Mouse (Mus musculus) forebrain, postnatal 0 days (tissue): ENCODE results near the gene Gsta1. TPM values are rescaled to one million over a fixed set of nuclear protein-coding genes. Genes with fewer than 3 reads are reported as not detected.
"Not testable (repeated sequence)": the region's sequence is repeated elsewhere in the genome, so short reads cannot be mapped to it uniquely, and the experiment has no call there.

ENCODE experiments used
- ATAC-seq: fragments of 200-750 bp; cut with Nextera tagmentation; 2 replicates; pipeline ENCODE4 v1.8.0; 2017; ENCODE audit warnings: mild to moderate bottlenecking, moderate library complexity
- DNase-seq: peaks from one replicate; pipeline ENCODE4 v3.0.0-alpha.2; 2015
- H3K27ac ChIP-seq: fragments of 300-500 bp; sonication (generic); 2 replicates; pipeline ENCODE4 v1.5.1; 2014; ENCODE audit warnings: low read depth, mild to moderate bottlenecking, antibody characterized with exemption, low read length, moderate library complexity, mixed read lengths
- H3K27me3 ChIP-seq: fragments of 300-500 bp; sonication (generic); 2 replicates; pipeline ENCODE4 v1.6.1; 2014; ENCODE audit warnings: mild to moderate bottlenecking, low read length, mixed read lengths; ENCODE audit not compliant: insufficient read depth
- H3K36me3 ChIP-seq: fragments of 300-500 bp; sonication (generic); 2 replicates; pipeline ENCODE4 v1.6.1; 2014; ENCODE audit warnings: mild to moderate bottlenecking, moderate library complexity; ENCODE audit not compliant: insufficient read depth
- H3K4me1 ChIP-seq: fragments of 300-500 bp; sonication (generic); 2 replicates; pipeline ENCODE4 v1.6.1; 2014; ENCODE audit warnings: antibody characterized with exemption; ENCODE audit not compliant: insufficient read depth
- H3K4me2 ChIP-seq: fragments of 300-500 bp; sonication (generic); 2 replicates; pipeline ENCODE4 v1.6.1; 2014; ENCODE audit warnings: low read depth, mild to moderate bottlenecking, moderate library complexity
- H3K4me3 ChIP-seq: fragments of 300-500 bp; sonication (generic); 2 replicates; pipeline ENCODE4 v1.5.1; 2014; ENCODE audit warnings: low read depth, low read length, mixed read lengths
- H3K9ac ChIP-seq: fragments of 300-500 bp; sonication (generic); 2 replicates; pipeline ENCODE4 v1.6.1; 2014; ENCODE audit warnings: mild to moderate bottlenecking
- H3K9me3 ChIP-seq: fragments of 300-500 bp; sonication (generic); 2 replicates; pipeline ENCODE4 v1.6.1; 2016; ENCODE audit warnings: low read length
- CTCF ChIP-seq: sonication (generic); IDR thresholded peaks from 2 replicates; pipeline ENCODE4 v1.5.1; 2016; ENCODE audit warnings: antibody characterized with exemption, control low read depth, low read depth
- WGBS: fragments of 180-500 bp; shearing (Covaris S2); extraction: QIAGEN DNeasy Blood & Tissue Kit; methylation state at CpG from one replicate; pipeline ENCODE4 v1.1.7; 2014; 5-methylcytosine and 5-hydroxymethylcytosine counted together
- polyA plus RNA-seq: library from polyadenylated mRNA; unstranded; fragments of >200 nt; fragmentation: Nextera tagmentation; extraction: Ambion mirVana; gene quantifications from 2 replicates; pipeline ENCODE4 v1.2.1, GENCODE M21; 2015
- total RNA-seq: library from RNA; depleted of rRNA; stranded (reverse); fragments of >200 nt; gene quantifications from 2 replicates; pipeline ENCODE4 v1.2.3, GENCODE M21; 2014; rRNA removed

The Gsta1 gene
- total RNA-seq (not detected in 2 replicates), polyA plus RNA-seq (not detected in 2 replicates)

DNA sequence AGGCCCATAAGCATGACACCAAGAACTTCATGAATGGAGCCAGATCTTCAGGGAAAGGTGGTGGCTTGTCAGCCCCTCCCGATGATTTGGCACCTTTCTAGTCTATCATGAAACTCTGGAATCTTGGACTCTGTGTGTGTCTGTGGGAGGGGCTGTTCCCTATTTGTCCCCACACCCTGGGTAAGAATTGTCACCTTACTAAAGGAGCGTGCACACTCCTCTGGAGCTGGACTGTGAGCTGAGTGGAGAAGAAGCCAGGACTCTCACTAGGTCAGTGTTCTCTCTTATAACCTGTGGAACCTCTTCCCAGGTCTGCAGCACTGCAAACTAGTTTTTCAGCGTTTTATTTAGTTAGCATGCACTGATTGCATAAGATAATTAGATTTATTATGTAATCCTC is at the start of gene Gsta1:
Gene Gsta1, plus strand, starts transcription at position 196 of the 400 bp plus-strand sequence.
- not testable (repeated sequence) for H3K4me2 ChIP-seq, H3K9me3 ChIP-seq, H3K4me1 ChIP-seq, H3K27ac ChIP-seq, H3K9ac ChIP-seq, DNase-seq, H3K27me3 ChIP-seq, H3K36me3 ChIP-seq, H3K4me3 ChIP-seq, ATAC-seq
- WGBS: 75% methylated on average over 1 of the region's 3 CpGs

DNA sequence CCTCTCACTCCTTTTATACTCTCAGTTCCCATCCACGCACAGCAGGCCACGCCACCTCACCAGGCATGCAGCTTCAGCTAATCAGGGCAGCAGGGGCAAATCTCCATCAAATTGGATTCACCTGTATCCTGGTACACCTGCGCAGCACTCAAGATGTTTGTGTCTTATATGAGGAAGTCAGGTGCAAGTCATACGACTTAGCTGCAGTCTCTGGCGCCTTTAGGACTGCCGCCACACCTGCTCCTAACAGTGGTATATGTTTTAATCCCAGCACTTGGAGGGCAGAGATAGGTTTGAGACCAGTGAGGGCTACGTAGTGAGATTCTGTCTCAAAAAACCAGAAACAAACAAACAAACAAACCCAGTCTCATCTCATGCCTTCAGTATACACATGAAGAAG is 48.0 kb upstream of the Gsta1 start, which contains the start of gene Gsta4:
Gene Gsta4, plus strand, starts transcription at position 301 of the 400 bp plus-strand sequence.
- ATAC-seq, H3K27me3 ChIP-seq, H3K27ac ChIP-seq, DNase-seq, H3K4me1 ChIP-seq, H3K4me2 ChIP-seq, H3K36me3 ChIP-seq, H3K9ac ChIP-seq, H3K9me3 ChIP-seq, H3K4me3 ChIP-seq: not testable (repeated sequence)
- 97% methylated on average over 4 of the region's 7 CpGs for WGBS

- Histone ChIP-seq H3K27me3 (no peaks in the 10 kb centered on the region), H3K9ac (no peak overlapping the region), H3K4me1 (peaks cover 2% of the 10 kb centered on the region; the same call in 1 of the 2 replicates), H3K27ac (no peak overlapping the region), H3K4me2 (no peak overlapping the region), H3K4me3 (no peak overlapping the region), H3K36me3 (no peaks in the 10 kb centered on the region), H3K9me3 (no peaks in the 10 kb centered on the region)
- no peak for ATAC-seq
- 89% methylated on average over 9 of the region's 9 CpGs for WGBS
- no peak for TF ChIP-seq CTCF
- DNase-seq: no peak
These were observed 44.8 kb upstream of the Gsta1 start for GRCm38 (mm10) chr9:78185686-78186085.

DNA sequence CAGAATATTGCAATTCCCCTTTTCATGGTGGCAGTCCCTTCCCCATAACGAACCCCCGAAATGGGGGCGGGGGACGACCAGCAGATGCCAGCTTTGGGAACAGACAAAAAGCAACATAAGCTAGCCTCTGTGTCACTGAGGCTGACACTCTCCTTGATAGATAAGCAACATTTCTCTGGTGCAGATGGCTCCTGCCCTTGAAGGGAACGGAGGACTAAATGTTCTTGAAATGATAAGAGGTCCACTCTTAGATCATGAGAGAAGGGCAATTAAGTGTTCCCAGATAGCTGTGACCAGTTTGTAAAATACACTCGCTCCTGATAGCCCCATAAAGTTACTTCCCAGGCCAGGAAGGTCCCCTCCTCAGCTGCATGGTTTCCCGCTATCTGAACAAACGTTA is 41.5 kb upstream of the Gsta1 start:
- Histone ChIP-seq H3K4me1 (peaks cover 7% of the 10 kb centered on the region; the same call in 1 of the 2 replicates), H3K9ac (no peak overlapping the region), H3K9me3 (no peaks in the 10 kb centered on the region), H3K4me3 (no peak overlapping the region), H3K27ac (no peak overlapping the region), H3K36me3 (no peaks in the 10 kb centered on the region), H3K27me3 (no peaks in the 10 kb centered on the region), H3K4me2 (no peak overlapping the region)
- DNase-seq (no peak), ATAC-seq (no peak)
- WGBS: 76% methylated on average over 8 of the region's 8 CpGs
- TF ChIP-seq CTCF: no peak

GRCm38 (mm10) chr9:78190651-78191634 is 39.5 kb upstream of the Gsta1 start:
- peak; percentile 56 for ATAC-seq
- peak overlapping the region; percentile 68 for H3K4me2 ChIP-seq
- H3K9ac ChIP-seq: peak overlapping the region; percentile 2
- H3K27me3 ChIP-seq: no peaks in the 10 kb centered on the region
- no peaks in the 10 kb centered on the region for H3K36me3 ChIP-seq
- no peak for DNase-seq
- no peak overlapping the region for H3K27ac ChIP-seq
- under 1% methylated on average over 19 of the region's 19 CpGs for WGBS
- H3K4me3 ChIP-seq: peak overlapping the region; percentile 33
- peaks cover 7% of the 10 kb centered on the region; the same call in 1 of the 2 replicates for H3K4me1 ChIP-seq
- no peaks in the 10 kb centered on the region for H3K9me3 ChIP-seq
- TF ChIP-seq CTCF: no peak

GRCm38 (mm10) chr9:78191736-78192135 is 38.7 kb upstream of the Gsta1 start:
- TF ChIP-seq CTCF: 0 out of 2 replicates have a peak, but pooled peaks have one; percentile 3
- H3K9me3 ChIP-seq: no peaks in the 10 kb centered on the region
- H3K36me3 ChIP-seq: no peaks in the 10 kb centered on the region
- peaks cover 7% of the 10 kb centered on the region; the same call in 1 of the 2 replicates for H3K4me1 ChIP-seq
- peak overlapping the region; percentile 33 for H3K4me3 ChIP-seq
- DNase-seq (peak; percentile 63), ATAC-seq (peak; percentile 62; the same call in 1 of the 2 replicates)
- peak overlapping the region; percentile 68 for H3K4me2 ChIP-seq
- under 1% methylated on average over 18 of the region's 18 CpGs for WGBS
- no peak overlapping the region for H3K27ac ChIP-seq
- H3K27me3 ChIP-seq: no peaks in the 10 kb centered on the region
- H3K9ac ChIP-seq: peak overlapping the region; percentile 2; the same call in 1 of the 2 replicates
